Mouse (Mus musculus): ENCODE results near the gene Olfr1110.
"Not testable (repeated sequence)": the region's sequence is repeated elsewhere in the genome, so short reads cannot be mapped to it uniquely, and the experiment has no call there.

GRCm38 (mm10) chr2:87167731-87168130 is 27.6 kb upstream of the Olfr1110 start:
- TF ChIP-seq CTCF, EP300 (IDR thresholded peaks at IDR 0.05; ENCODE audit: low read depth): not testable (repeated sequence)

All from liver, postnatal 0 days (tissue).